13 mouse cellular contexts compared by ENCODE assay signal in the genomic region with DNA sequence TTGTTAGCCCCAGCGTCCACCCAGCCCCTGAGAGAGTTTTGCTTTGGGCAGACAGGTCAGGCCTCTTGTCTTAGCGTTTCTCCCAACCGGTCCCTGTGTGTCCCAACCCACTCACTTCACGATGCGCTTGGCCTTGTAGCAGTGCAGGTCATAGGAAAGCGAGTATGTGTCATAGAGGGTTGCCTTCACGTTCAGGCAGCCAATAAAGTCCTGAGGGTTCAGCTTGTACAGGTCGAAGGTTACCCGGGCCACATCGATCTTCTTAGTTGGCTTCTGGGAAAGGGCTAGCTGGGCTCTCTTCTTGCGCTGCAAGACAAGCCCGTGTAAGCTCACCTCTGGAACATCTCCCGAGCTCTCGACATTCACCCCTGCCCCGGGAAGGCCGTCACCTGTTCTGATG. TPM values are rescaled to one million over a fixed set of nuclear protein-coding genes. Genes with fewer than 3 reads are reported as not detected.
"Had no signal": no experiment of that assay in that cellular context is flagged by ENCODE, and none has a peak within 500 bp of the region (broad histone marks: within the 10 kb centered on the region; RNA-seq: fewer than 3 reads in every experiment).

No protein-coding gene starts in this region.

- H3K4me3 ChIP-seq: layer of hippocampus, adult 2 months; limb, embryonic 13.5 days; megakaryocyte, embryonic 14.5 days; myocyte; neural tube, embryonic 15.5 days had no signal

- H3K4me2 ChIP-seq: limb, embryonic 13.5 days; neural tube, embryonic 15.5 days had no signal

- ATAC-seq: inflammation-experienced regulatory T-cells, adult 6 months had no signal

- DNase-seq: kidney, adult 11 months; lung, adult 2 months; right cerebral cortex, adult 18-20 months; right cerebral cortex, postnatal 25 days had no signal

- H3K9me3 ChIP-seq: neural tube, embryonic 15.5 days had no signal

- H3K27ac ChIP-seq: layer of hippocampus, adult 2 months; limb, embryonic 13.5 days; macrophage; neural tube, embryonic 15.5 days had no signal

- H3K9ac ChIP-seq: limb, embryonic 13.5 days; neural tube, embryonic 15.5 days had no signal

- H3K36me3 ChIP-seq: limb, embryonic 13.5 days; neural tube, embryonic 15.5 days had no signal

- H3K27me3 ChIP-seq: limb, embryonic 13.5 days had no signal

- H3K4me1 ChIP-seq: limb, embryonic 13.5 days; neural tube, embryonic 15.5 days had no signal

RNA-seq across cellular contexts. Expression of gene Cidec, which starts 7.6 kb away (rescaled TPM):
- polyA plus RNA-seq: inflammation-experienced regulatory T-cells, adult 6 months; kidney, embryonic 14.5 days; limb, embryonic 13.5 days; macrophage; midbrain, embryonic 14.5 days; myocyte; neural tube, embryonic 15.5 days had no signal

RNA-seq across cellular contexts. Expression of gene Il17re, which starts 30.3 kb away (rescaled TPM):
- polyA plus RNA-seq: macrophage; midbrain, embryonic 14.5 days; myocyte had no signal
